Mouse (Mus musculus): ENCODE data around the gene Tspan33.

The Tspan33 gene

DNA sequence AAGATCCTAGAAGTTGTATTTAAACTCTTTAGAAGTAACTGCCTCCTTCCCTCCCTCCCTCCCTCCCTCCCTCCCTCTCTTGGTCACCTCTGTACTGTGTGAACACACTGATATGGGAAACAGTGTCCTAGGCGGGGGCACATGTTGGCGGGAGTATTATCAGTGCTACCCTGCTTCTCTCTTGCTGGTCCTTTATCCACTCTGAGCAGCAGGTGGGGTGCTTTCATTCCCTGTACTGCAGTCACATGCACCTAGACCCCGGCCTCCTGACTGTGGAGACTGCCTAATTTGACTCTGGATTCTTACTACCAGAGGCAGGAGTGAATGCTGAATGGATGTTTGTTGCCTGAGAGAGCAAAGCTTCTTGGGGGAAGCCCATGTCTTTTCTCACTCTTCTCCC, 3.5 kb downstream of the Tspan33 start:
- no peak for DNase-seq (ENCODE audit: low spot score in 2 of 2)

DNA sequence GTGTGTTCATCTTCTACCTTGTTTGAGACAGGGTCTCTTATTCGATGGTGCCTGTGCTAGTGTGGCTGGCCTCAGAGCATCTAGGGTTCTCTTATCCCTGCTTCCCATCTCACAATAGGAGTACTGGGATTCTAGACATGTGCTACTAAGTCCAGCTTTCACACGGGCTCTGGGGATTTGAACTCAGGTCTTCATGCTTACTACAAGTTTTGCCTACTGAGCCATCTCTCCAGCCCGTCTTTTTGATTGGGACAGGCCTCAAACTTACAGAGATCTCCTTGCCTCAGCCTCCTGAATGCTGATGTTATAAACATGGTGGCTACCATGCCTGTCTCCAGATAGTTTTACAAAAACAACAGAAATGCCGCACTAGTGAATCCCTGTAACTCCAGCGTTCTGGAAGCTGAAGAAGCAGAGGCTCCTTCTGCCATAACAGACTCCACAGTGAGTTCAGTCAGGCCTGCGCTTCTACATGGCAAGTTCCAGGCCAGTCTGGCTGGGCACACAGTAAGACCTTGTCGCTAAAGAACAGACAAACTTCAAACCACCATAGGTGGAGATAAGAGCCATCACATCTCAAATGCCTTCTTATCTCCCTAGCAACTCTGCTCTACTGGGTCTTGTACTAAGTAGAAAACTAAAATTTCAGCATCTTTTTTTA, 5.2 kb downstream of the Tspan33 start:
- DNase-seq (ENCODE audit: low spot score in 2 of 2): no peak

DNA sequence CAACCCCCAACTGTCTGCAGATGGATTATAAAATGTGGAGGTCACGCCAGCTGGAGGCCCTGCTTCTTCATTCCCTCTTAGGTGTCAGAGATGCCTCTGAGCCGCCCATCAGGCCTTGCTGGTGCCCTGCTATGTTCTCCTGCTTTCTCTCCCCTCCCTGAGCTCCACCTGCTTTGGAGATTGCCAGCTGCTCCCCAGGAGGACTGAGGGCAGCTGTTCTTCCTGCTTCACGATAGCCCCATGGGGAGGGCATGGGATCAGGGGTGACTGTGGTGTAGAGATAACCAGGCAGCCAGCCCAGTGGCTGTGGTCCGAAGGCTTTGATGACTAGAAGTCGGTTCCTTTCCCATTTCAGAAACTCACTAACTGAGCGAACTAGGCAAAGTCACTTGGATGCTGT, 7.0 kb downstream of the Tspan33 start:
- DNase-seq (ENCODE audit: low spot score in 2 of 2): no peak

DNA sequence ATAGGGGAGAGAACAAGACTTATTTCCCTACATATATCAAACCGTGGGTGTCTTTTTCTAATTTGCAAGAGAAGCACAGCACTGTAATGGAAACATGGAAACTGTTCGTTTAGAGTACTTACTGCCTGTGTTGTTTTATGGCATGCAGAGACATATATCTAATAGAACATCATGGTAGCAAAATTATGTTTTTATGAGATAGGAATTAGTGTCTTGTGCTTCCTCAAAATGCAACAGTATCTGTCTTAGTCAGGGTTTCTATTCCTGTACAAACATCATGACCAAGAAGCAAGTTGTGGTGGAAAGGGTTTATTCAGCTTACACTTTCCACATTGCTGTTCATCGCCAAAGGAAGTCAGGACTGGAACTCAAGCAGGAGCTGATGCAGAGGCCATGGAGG, 8.1 kb downstream of the Tspan33 start:
- no peak for DNase-seq (ENCODE audit: low spot score in 2 of 2)

DNA sequence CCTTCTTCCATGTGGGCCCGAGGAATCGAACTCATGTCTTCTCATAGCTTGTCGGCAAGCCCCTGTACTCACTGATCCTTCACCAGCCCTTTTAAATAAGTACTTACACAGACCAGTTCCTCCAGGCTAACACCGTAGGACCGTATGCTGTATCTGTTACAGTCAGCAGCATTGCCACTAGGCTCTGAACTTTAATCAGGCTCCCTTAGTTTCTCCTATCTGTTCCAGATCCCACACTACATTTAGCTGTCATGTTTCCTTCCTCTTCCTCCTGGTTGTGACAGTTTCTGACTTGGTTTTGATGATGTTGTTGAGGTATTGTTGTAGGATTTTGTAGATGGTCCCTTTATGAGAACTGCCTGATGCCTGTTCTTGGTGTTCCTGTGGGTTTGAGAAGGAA, 10.1 kb downstream of the Tspan33 start:
- no peak for DNase-seq (ENCODE audit: low spot score in 2 of 2)

DNA sequence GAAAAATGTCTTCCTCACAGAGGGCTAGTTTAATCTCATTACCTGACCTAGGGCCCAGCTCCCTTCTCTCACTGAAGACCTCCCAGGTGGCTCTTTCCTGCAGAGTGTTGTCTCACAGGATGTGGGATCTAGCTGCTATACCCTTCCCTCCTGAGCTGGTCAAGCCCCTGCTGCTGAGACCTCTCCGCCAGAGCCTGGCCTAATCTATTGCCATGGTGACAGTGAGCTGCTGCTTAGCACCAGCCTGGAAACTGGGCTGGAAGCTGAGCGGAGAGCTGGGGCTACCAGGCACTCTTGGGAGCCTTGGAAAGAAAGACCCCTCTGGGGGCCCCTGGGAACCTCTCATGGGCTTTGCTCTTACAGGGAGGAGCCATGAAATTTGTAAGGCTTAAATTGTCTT, 13.9 kb downstream of the Tspan33 start:
- no peak for DNase-seq (ENCODE audit: low spot score in 2 of 2)

DNA sequence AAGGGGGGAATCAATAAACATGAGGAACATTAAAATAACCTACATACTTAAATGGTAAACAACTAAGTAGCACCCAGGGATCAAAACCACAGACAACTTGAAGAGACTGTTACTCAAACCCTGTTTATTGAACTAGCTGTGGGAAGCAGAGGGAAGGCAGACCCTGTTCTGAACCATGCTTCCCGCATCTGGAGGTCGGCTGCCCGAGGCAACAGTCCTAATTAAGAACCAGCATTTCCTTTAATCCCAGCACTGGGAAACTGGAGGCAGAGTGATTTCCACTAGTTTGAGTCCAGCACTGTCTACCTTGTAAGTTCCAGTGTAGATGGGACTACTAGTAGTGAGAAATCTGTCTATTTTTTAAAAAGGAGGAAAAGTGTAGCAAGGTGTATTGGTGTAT, 17.3 kb downstream of the Tspan33 start:
- DNase-seq (ENCODE audit: low spot score in 2 of 2): no peak

DNA sequence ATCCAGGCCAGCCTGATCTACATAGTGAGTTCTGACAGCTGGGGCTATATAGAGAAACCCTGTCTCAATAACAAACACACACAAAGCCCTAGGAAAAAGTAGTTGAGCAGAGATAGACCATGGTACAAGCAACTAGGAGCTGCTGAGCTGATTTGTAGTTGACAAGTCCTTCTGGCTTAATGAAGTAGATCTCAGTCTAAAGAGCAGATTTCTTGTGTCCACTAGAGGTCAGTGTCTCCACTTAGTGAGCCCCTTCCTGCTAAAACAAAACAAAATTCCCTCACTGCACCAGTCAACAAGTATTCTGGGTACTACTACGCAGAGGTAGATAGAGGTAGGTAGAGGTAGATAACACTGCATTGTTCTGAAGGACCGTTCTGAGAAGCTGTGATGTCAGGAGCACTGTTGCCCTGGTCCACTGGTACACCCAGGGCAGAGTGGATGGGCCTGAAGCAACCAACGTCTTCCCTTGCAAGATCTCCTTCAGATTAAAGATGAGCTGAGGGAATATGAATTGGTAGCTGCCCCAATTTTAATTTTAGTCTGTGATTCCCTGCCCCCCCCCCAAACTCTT, 18.1 kb downstream of the Tspan33 start:
- no peak for DNase-seq (ENCODE audit: low spot score in 2 of 2)

DNA sequence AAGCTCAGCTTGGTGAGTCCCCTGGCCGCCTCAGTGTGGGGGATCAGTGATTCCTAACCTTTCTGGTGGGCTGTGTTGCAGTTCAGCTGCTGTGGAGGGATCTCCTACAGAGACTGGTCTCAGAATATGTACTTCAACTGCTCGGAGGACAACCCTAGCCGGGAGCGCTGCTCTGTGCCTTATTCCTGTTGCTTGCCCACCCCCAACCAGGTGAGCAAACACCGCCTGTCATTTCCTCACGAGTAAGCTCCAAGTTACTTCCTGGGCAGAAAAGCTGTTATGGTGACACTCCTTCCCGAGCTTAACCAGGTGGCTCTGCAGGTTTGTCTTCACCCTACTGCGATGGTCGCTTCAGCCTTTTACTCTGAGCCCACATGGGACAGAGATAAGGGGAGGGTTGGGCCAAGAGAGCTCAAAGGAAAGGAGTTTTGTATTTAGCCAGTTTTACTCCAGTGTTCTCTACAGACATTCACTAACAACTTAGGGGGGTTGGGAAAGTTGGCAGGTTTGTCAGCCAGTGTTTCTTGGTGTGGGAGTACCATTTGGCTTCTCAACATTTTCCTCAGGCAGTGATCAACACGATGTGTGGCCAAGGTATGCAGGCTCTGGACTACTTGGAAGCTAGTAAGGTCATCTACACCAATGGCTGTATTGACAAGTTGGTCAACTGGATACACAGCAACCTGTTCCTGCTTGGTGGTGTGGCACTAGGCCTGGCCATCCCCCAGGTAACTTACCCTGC, 22.8 kb downstream of the Tspan33 start:
- DNase-seq (ENCODE audit: low spot score in 2 of 2): no peak

DNA sequence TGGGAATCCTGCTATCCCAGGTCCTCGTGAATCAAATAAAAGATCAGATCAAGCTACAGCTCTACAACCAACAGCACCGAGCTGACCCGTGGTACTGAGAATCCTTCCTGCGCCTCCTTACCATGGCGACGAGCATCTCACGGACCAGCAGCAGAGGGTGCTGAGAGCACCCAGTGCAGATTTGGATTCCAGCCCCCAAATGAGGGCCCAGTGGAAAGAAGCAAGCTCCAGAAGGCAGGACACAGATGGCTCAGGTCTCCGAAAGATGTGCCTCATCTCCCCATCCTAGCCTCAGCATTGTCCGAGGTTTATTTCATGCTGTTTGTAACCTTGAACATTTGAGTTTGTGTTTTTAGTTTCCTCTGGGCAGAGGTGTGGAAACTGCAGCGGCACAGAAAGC, 23.5 kb downstream of the Tspan33 start:
- no peak for DNase-seq (ENCODE audit: low spot score in 2 of 2)

DNA sequence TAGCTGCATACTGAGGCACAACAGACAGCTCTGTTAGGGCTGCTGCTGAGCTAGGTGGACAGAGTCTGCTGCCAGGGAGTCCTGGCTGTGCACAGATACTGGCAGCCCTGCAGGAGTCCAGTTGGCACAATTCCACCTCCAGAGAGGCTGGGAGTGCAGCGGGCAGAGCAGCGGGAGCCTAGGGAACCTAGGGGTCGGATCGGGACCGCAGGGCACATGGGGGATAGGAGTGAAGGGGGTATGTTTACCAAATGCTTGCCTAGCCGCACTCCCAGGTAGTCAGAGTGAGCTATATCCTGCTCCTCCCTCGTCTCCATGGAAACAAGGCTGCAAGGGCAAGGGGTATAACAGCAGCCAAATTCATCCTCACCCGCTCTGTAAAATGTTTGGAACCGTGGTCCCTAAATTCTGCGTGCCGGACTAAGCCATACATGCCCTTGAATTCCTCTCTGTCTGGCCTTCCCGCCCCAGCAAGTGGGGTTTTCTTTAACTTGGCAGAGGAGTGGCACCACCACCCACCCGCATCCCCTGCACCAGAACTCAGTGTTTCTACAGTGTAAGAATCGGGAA, 24.0 kb downstream of the Tspan33 start:
- no peak for DNase-seq (ENCODE audit: low spot score in 2 of 2)

DNA sequence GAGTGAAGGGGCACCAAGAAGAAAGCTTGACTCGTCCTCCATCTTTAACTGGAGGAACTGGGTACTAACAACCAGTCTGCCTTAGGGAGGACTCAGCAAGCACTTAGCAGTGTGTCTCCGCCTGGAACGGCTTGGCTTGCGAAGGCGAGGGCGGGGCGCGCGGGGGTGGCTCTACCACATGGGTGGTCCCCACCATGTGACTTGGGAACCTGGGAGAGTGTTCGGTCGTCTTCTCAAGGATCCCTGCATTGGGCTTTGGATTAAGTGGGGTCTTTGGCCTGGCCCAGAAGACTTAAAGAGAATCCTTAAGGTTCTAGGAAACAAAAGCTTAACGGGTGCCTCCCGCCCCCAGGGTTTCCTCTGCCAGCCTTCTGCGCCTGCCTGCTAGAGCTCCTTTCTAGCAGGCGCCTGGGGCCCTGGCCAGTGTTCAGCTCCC, 24.9 kb downstream of the Tspan33 start:
- DNase-seq (ENCODE audit: low spot score in 2 of 2): peak; percentile 48 to 60

DNA sequence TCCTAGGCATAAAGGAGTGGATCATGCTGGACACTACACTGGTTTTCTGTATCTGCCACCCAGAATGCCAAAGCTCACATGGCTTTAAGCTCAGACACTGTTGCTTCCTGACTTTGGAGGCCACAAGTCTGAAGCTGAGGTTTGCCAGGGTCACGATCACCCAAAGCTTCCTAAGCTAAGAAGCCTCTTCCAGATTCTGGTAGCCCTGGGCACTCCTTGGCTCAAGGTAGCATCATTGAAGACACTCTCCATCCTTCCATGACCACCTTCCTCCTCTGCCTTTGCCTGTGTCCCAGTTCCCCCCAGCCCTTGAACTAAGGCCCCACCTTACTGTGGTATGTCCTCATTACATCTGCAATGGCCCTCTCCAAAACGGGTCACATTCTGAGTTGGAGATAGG, 27.9 kb downstream of the Tspan33 start:
- DNase-seq (ENCODE audit: low spot score in 2 of 2): no peak

DNA sequence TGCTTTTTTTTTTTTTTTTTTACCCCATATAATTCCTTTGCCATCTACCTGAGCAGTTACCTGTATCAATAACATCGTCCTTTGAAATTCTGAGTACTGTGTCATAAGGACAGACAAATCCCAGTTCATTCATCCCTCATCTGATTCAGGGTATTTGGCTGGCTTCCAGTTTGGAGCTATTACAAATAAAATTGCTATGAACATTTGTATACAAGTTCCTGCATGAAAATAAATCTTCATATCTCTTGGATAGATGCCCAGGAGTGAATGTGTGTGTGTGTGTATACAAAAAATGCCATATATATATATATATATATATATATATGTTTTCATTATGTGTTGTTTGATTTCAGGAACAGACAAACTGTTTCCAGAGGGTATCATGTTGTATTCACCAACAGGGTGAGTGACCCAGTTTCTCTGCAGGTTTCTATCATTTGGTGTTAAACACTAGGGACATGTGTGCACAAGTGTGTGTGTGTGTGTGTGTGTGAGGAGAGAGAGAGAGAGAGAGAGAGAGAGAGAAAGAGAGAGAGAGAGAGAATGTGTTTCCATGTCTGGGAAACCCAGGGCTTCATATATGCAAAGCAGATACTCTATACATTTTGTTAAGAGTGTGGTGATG, 32.7 kb downstream of the Tspan33 start:
- no peak for DNase-seq (ENCODE audit: low spot score in 2 of 2)

DNA sequence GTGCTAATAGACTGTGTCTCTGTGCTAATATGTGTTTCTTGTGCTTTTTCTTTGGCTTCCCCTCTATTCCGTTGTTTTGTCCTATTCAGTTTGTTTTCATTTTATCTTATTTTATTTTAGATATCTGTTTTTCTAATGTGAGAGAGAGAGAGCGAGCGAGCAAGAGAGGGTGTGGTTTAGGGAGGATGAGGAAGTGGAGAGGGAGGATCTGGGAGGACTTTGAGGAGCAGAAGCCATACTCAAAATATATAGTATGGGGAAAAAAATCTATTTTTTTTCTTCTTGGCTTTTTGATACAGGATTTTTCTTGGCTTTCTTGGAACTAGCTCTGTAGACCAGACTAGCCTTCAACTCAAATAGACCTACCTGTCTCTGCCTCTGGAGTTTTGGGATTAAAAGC, 34.0 kb downstream of the Tspan33 start:
- DNase-seq (ENCODE audit: low spot score in 2 of 2): no peak

DNA sequence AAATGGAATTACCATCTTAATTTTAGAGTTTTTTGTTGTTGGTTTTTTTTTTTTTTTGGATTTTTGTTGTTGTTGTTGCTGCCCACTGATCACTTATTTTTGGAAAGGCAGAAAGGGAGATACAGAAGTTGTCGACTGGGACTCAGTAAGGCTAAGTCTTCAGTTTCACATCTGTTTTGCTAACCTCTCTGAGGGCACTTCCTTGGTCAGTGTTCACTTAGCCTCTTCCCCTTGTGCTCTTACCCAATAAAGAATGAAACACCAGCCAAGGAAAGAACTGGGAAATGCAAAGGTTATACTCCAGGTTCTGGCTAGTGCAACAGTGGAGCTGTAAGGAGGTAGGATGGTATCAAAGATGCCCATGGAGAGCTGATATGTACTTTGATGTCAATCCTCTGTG, 35.5 kb downstream of the Tspan33 start:
- DNase-seq (ENCODE audit: low spot score in 2 of 2): no peak

DNA sequence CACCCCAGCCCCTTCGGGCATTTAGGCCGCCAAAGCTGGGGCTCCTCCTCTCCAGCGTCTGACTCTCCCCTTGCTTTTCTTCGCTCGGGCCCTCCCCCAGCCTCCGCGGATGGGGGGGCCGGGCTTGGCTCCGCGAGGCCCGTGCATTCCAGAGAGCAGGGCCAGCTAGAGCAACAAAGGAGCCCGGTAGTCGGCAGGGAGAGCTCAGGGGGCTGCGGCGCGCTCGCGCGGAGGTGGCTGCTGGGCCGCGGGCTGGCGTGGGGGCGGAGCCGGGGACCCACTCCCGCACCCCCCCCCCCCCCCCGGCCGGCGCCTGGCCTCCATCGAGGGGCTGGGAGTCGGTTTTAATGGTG, 41.3 kb downstream of the Tspan33 start, which contains the start of gene Smo:
Smo (plus strand) TSS at position 168 of the 353 bp plus-strand sequence.
- peak; percentile 27 to 34 for DNase-seq (ENCODE audit: low spot score in 2 of 2)

DNA sequence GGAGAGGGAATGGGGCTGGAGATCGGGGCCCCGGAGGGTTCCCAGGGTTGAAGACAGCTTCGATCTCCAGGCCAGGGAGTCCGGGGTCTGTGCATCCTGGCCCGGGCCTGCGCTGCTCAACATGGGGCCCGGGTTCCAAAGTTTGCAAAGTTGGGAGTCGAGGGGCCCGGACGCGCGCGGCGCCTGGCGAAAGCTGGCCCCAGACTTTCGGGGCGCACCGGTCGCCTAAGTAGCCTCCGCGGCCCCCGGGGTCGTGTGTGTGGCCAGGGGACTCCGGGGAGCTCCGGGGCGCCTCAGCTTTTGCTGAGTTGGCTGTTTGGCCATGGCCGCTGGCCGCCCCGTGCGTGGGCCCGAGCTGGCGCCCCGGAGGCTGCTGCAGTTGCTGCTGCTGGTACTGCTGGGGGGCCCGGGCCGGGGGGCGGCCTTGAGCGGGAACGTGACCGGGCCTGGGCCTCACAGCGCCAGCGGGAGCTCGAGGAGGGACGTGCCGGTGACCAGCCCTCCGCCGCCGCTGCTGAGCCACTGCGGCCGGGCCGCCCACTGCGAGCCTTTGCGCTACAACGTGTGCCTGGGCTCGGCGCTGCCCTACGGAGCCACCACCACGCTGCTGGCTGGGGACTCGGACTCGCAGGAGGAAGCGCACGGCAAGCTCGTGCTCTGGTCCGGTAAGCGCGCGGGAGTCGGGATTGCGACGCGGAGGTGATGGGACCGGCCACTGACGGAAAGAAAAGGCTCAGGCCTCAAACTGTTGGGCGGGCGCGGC, 41.8 kb downstream of the Tspan33 start:
- no peak for DNase-seq (ENCODE audit: low spot score in 2 of 2)

DNA sequence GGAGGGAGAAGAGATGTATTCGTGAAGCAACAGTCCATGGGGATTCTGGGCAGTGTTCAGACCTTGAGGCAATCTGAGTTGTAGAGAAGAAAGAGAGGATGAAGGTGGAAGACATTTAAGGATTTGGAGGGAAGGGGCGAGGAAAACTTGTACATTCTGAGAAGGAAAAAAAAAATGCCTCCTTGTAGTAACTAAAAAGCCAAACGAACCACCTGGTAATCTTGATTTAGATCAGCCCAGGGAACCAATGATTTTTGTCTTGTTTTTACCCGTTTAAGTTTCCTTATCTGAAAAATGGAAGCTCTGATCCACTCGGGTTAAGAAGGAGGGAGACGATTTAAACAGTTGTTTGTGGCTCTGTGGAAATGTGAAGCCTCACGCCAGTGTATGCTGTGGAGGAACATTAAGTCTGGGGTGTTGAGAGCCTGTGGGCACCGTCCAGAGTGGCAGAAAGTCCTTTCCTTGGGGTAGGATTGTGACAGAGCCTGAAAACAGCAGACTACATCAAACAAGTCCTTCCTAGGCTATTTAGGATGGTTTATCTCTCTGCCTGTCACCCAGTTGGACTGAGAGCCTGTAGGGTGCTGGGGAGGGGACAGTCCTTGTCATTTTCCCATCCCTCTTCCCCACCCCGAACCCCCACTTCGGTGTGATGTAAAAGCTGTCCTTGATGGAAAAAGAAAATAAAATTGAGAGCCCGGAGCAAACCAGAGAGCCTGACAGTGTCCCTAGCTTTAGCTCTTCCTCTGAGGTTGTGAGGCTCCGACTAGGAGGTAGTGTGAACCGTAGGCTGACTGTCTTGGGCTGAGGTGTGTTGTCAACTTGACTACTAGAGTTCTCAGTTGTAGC, 42.8 kb downstream of the Tspan33 start:
- DNase-seq (ENCODE audit: low spot score in 2 of 2): no peak

DNA sequence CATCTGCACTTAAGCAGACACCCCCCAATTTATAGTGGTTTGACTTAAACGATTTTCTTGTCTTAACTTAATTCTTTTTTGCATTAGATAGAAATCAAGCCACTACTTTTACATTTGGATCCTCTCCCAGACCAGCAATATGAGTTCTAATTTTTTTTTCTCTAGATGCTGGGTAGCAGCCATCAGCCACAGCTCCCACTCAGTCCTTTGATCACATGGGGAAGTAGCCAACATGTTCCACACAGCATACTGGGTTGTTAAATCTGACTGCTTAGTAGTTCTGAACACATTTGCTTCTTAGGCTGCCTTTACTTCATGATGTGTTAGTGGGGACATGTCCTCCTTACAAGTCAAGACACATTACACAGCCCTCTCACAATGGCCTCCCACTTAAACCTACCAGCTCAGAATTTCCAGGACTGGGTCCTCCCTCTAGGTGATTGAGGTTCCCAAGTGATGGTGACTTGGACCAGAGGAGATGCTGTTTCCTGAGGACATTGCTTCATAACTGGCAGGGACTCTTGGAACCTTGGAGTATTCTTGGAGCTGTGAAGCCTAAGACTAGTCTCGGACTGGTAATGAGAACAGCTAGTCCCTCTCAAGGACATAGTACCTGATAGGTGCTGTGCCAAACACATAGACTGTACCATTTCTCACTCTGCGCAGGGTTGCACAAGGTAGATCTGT, 57.6 kb downstream of the Tspan33 start:
- DNase-seq (ENCODE audit: low spot score in 2 of 2): no peak
